Mouse (Mus musculus) ES-CJ7 (cell line): Measurements from ENCODE around the gene Rdm1.
"Not testable (repeated sequence)": the region's sequence is repeated elsewhere in the genome, so short reads cannot be mapped to it uniquely, and the experiment has no call there.

Experiments used
- DNase-seq: peaks from one replicate; pipeline ENCODE4 v3.0.0; 2011; ENCODE audit warnings: low read depth, low spot score

Rdm1 gene

DNA sequence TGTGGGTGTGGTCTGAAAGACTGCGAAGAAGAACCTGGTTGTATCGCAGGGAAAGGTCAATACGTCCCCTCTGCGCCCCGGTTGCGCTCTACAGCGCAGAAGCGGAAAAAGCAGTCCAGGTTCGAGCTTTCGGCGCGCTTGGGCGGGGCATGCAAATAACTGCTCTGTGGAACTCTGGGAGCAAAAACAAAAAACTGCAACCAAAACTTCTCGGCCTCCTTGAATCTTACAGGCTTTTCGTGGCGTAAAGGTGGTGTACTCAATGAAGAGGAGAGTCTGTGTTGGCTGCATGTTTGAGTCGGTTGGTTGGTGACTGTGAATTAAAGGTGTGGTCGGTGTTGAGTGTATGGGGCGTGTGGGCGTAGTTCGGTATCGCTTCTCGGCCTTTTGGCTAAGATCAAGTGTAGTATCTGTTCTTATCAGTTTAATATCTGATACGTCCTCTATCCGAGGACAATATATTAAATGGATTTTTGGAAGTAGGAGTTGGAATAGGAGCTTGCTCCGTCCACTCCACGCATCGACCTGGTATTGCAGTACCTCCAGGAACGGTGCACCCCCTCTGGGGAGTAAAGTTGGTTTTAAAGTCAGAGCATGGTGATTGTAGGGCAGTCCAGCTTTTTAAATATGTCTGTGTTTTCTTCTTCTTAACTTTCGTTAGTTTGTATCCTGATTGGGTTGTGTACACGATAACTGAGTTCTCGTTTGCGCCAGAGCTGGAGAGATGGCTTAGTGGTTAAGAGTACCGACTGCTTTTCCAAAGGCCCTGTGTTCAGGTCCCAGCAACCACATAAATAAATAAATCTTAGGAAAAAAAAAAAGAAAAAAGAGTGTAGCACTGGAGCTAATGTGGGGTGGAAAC, at the start of gene Rdm1:
Rdm1 (plus strand) TSS at position 201 of the 862 bp plus-strand sequence.
- DNase-seq: peak; percentile 98

DNA sequence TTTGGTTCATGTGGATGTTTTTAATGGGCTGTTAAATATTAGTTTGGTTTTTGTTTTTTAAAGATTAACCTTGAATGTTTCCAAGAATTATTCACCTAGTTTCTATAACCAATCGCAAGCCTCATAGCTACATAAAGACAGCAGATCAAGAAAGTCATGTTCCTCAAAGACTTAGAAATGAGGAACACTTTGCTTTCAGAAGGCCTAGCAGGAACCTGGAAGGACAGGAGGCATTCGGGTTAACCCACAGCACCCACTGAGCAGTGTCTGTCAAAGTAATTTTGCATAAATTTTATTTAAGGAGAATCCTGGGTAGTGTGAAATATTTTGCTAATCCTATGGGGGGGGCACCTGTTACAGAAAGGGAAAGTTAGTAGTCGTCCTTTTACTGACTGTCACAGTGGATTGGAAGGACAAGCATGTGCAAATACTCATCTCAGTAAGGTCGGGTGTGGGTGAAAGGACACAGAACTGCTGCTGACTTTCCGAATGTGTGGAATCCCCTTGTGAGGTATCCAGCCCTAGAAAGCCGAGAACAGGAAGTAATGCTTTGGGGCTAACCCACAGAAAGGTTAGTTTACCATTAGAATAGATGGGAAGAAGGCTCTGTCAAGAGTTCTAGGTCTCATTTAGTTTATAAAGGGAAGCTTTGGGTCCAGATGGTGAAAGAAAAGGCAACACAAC, 45.8 kb upstream of the Rdm1 start:
- peak; percentile 43 for DNase-seq

DNA sequence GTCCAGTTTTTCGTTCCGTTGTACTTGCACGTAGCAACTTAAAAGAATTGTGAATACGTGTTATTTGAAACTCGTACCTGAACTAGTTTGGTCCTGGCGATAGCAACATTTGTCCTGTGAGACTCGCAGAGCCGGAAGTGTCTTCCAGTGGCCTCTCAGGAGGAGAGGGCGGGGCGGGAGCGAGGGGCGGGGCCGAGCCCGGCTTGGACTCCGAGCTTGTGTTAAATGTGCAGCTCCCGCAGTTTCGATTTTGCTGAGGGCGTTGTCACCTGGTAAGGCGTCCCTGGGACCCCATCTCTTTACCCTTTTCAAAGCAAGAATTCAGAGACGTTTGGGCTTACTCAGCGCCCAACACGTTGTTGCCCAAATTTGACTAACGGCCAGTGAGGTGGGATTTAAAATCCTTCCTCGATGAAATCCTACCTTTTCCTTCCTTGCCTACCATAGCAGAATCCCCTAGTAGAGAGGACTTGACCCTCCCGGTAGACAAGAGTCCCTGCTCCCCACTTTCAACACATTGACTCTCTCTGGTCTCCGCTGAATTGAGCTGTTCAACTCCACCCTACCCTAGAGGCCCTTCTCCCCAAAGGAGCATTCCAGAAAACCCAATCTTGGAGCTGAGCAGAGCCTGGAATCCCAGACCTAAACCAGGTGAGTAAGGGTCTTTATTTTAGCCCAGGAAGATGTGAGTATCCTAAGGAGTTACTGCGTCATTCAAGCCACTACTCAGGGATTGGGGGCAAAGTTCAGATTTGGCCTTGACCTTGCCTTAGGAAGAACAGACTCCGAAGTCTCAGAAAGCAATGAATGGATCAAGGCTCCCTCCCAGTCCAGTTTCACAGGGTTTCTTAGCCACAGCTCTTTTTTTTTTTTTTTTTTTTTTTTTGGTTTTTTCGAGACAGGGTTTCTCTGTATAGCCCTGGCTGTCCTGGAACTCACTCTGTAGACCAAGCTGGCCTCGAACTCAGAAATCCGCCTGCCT, 44.6 kb upstream of the Rdm1 start, which contains the start of gene Tmem106a:
Tmem106a (plus strand) TSS at position 189 of the 982 bp plus-strand sequence.
- DNase-seq: peak; percentile 90

DNA sequence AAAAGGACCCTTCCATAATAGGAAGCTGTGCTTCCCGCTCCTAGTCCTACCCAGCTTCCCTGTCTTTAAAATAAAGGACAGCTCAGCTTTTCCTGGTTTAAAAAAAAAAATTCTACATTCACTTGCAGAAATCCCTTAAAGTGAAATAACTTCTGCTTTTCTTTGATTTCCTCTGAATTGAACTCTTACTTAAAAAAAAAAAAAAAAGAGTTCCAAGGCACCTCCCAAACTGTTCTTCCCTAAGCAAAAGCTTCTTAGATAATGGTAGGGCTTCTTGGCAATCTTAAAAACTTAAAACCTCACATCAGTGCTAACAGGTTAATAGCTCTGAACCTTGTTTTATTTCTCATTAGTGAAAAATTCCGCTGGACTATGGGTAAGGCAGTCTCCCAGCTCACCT, 43.8 kb upstream of the Rdm1 start:
- no peak for DNase-seq

DNA sequence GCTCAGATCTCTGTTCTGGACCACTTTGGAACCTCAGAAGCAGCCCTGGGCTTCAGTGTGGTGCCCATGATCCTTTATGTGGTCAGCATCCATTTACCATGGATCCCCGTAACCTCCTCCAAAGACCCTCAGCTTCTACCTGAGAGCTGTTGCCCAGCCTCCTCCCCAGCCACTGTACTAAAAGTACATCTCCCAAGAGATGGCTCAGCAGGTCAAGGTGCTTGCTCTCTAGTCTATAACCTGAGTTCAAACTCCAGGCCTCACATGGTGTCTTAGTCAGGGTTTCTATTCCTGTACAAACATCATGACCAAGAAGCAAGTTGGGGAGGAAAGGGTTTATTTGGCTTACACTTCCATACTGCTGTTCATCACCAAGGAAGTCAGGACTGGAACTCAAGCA, 42.0 kb upstream of the Rdm1 start:
- not testable (repeated sequence) for DNase-seq

DNA sequence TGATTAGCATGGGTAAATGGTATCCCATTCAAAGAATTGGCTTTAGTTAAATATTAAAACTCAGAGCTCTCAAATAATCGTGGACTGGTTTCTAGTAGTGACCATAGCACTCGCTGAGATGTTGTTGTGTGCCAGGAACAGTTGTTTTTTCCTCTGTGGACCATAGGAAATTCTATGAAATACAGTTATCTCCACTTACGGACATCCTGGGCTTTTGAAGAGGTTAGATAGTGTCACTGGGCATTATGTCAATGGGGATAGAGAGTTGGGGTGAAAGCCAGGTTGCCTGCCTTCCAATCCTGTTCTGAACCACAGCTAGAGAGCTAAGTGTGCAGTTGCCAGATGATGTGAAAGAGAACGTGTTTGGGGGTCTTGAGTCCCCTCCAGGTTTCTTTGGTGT, 41.2 kb upstream of the Rdm1 start:
- DNase-seq: no peak

DNA sequence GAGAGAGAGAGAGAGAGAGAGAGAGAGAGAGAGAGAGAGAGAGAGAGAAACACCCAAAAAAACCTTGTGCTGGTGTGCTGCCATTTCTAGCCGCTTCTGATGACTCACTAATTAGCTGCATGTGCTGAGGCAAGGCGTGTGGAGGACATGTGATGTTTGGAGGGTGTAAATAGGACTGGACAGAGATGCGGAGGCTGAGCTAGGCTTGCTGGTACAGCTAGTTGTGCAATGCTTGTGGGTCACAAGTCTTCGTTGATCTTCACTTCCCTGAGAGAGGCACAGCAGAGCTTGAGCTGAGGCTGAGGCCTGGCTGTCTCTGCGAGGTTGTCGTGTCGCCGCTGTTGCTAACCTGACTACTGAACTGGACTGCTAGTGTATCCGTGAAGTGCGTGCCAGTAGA, 39.3 kb upstream of the Rdm1 start:
- DNase-seq: no peak

DNA sequence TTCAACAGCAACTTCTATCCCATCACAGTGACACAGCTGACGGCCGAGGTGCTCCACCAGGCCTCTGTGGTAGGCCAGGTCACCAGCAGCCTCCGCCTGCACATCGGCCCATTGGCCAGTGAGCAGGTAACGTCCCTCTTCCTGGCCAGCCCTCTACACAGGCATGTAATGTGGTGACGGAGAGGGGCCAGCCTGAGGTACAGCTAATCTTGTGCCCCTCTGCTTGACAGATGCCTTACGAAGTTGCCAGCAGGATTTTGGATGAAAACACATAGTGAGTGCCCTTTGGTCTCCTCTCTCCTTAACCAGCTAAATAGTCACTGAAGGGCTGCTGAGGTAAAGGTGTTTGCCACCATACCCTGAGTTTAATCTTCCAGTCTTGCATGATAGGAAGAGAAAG, 38.1 kb upstream of the Rdm1 start:
- no peak for DNase-seq

DNA sequence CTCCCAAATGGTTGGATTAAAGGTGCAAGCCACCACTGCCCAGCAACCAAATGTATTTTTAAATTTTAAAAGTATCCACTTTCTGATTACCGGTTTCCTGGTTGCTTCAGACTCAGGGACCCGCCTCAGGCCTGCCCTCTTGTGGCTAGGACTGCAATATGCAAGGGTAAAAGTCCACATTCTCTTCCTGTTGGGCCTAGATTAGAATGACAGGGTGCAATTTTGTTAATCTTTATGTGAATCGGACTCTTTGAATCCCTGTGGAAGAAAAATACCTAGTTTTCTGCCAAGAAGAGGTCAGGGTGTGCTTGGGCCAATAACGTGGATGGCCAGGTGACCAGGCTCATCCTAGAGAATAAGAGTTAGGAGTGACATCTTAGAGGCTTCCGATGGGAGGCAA, 37.6 kb upstream of the Rdm1 start:
- DNase-seq: peak; percentile 73

DNA sequence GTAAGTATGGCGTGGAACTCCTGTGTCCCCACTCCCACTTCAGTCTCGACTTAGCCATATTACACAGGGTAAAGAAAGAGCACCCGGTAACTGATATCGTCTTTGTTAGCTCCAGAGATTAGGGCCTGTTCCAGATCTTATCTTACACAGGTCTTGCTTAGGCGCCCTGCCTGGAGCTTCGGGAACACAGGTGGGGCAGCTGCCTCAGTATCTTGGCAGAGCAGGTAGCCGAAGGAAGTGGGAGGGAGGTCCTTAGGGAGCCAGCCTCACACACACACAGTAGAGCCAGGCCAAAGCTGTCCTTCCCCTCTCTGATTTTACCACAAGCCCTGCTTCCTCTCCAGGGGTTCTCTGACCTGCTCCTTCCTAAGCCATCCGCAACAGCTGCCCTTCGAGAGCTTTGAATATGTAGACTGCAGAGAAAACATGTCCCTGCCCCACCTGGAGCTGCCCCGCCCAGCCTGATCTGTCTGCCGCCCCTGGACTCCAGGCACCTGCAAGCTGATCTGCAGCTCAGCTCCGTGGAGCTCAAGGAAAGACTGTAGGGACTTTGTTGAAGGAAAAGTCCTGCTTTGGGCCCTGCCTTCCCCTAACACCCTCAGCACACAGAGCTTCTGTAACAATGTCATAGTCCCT, 36.9 kb upstream of the Rdm1 start:
- peak; percentile 59 for DNase-seq

DNA sequence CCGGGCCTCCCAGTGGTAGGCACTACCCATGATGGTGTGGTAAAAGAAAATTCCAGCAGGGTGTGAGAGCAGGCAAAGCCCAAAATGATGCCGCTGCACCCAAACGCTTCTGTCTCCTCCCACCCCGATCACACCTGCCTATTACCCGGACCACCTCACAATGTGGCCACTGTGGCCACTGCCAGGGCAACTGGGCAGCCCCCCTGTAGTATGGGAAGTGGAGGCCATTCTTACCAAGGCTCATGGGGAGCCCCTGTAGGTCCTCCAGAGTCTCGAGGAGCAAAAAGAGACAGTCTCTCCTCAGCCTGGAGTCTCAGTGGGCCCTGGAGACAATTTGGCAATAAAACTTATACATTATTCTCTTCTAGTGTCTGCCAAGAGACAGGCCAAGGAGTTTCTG, 27.8 kb upstream of the Rdm1 start, which contains the start of gene Gm11634:
Gm11634 (minus strand) TSS at position 101 of the 400 bp plus-strand sequence.
- no peak for DNase-seq

DNA sequence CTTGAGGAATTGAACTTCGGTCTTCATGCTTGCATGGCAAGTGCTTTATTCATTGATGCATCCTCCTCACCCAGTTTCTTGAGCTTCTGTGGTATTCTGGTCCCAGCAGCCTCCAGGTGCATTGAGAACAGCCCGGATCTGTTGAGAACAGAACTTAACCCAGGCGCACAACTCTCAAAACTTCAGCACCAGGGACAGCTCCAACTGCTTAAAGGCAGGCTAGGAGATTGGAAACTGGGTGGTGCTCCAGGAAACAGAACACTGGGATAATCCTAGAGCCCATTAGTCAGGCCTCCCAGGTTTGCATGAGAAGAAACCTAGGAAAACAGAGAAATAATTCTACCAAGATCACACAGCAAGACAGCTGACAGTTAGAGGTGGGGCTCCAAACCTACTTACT, 24.5 kb upstream of the Rdm1 start:
- peak; percentile 91 for DNase-seq

DNA sequence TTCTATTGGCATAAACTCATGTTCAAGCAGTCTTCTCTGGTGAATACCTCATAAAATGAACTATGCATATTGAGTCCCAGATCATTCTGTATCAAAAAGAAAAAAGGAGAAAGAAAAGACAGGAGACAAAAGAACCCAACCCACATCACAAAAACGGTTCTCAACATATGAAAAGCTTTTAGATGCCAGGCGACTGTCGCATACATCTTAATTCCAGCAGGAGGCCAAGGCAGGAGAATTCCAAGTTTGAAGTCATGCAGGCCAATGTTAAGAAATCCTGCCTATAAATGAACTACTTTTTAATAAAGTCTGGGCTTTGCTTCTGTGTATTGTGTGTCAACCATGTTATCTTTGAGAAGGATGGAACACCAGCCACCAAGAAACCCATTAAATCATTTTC, 22.9 kb upstream of the Rdm1 start:
- DNase-seq: peak; percentile 74

DNA sequence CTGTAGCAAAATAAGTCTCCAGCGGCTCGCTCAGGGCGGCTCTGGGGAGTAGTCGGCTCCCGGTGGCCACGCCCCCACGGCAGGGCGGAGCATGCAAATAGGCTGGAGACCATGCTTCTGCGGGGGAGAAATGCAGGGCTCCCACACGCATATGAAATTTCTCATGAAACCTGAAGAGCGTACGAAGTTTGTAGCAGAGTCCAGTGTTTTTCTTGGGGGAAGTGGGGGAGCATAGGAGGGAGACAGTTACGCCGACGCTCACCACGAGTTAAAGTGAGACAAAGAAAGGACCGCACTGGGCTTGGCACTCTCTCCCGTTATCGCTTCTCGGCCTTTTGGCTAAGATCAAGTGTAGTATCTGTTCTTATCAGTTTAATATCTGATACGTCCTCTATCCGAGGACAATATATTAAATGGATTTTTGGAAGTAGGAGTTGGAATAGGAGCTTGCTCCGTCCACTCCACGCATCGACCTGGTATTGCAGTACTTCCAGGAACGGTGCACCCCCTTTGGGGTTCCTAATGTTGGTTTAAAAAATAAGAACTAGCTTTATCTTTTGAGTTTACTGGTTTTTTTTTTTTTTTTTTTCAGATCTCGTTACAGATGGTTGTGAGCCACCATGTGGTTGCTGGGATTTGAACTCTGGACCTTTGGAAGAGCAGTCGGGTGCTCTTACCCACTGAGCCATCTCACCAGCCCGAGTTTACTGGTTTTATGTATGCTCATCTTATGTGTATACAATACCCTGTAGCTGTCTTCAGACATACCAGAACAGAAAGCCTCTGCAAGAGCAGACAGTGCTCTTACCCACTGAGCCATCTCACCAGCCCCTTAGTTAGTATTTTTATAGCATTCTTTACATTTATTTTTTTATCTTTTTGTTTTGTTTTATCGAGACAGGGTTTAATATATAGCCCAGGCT, 22.2 kb upstream of the Rdm1 start:
- DNase-seq: peak; percentile 95

DNA sequence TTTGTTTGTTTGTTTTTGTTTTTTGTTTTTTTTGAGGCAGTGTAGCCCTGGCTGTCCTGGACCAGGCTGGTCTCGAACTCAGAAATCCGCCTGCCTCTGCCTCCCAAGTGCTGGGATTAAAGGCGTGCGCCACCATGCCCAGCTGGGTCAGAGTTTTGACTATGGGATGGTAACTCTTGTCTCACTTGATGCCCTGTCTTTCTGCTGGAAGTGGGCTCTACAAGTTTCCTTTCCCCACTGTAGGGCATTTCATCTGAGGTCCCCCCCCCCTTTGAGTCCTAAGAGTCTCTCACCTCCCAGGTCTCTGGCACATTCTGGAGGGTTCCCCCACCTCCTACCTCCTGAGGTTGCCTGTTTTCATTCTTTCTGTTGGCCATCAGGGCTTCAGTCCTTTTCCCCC, 19.9 kb upstream of the Rdm1 start:
- DNase-seq: peak; percentile 67

DNA sequence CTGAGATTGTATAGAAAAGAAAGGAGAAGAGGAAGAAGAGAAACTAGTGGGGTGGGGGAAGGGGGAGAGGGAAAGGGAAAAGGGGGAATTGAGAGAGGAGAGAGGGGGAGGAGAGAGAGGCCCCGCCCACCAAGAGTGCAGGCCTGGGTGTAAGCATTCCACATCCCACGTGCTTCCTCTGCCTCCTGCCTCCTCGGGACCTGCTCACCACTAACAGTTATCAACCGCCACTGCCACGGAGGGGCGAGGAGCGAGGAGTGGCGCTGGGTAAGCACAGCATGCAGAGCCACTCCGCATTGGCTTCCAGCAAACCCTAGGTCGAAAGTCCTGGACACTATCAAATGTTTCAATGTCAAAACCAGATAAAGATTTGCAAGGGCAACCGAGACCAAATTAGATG, 16.6 kb upstream of the Rdm1 start:
- DNase-seq: peak; percentile 58

DNA sequence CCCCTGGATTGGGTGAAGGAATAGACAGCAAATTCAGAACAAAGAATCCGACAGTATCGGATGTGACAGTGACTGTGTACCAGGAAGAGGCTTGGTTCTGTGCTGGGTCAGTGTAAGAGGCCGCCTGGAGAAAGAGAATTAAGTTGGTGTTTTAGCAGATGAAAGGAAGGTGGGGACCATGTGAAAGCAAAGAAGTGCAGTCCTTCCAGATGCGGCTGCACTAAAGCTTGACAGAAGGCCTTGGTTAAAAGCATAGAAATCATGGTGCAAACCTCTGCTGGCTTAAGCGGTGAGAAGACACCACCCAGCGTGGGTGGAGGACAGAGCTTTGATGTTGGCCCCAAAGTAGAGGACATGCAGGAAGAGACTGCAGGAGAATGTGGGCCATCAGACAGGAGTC, 13.4 kb upstream of the Rdm1 start:
- DNase-seq: peak; percentile 76

DNA sequence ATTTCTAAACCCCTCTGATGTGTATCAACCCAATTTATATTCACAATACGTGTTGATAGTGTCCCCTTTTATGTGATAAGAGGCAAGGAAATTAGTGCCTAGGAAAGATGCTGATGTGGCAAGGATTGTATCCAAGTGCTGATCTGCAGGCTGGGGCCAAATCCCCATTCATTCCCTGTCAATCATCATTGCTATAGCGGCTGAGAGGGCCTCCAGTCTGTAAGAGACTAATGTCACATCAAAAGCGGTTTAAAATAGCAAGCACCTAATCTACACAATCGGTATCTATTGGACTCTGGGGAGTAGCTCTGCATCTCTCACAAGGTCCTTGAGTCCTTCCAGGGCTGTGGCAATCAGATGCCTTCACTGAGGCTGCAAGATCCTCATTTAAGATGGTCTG, 12.9 kb upstream of the Rdm1 start:
- no peak for DNase-seq

DNA sequence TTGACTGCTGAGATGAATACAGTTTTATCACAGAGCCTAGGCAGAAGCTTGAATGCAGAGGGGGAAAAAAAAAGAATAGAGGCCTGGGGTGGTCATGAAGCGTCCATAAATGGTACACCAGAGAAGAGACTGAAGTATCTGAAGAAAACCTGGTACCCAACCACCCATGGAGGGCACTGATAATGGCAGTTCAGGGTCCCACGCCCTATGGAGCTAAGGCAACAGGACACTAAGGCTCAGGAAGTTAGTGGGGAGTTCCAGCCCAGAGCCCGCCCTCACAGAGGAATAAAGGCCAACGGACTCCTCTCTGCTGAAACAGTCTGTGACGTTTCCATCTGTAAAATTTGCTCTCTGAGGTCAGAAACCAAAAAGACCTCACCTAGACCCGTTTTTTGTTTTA, 11.6 kb upstream of the Rdm1 start:
- DNase-seq: no peak

DNA sequence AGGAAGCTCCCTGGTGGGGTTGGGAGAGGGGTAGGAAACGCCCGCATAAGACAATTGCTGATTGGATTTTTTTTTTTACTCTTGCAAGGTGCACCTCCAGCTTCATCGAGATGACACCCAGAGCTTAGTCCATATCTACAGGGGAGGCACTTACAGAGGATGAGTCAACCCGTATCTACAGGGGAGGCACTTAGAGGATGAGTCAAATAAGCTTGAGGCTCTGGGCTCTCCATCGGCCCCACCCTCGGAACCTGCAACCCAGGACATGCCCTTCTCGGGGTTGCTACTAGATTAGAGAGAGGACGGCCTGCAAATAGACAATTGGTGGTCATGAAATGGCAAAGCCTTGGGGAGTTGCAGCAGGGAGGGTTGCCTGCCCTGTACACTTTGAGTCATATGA, 10.9 kb upstream of the Rdm1 start:
- DNase-seq: no peak
